Mouse (Mus musculus): ENCODE results near the gene Vkorc1l1.

DNA sequence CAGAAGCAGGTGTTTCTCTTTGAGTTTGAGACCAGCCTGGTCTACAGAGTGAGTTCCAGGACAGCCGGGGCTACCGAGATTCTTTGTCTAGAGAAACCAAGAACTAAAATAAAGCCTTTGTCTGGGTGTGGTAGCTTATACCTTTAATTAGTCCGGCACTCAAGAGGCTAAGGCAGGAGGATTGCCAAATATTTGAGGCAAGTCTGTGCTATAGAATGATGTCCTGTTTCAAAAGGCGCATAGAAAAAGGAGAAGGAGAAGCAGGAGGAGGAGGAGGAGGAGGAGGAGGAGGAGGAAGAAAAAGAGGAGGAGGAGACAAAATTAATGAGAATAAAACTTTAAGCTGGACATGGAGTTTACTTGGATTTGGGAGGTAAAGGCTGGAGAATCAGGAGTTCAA, 21.5 kb downstream of the Vkorc1l1 start:
- TF ChIP-seq CTCF (IDR thresholded peaks at IDR 0.05; ENCODE audit: borderline replicate concordance, insufficient read depth, low read depth, low read length) = no peak
- TF ChIP-seq POLR2A (IDR thresholded peaks at IDR 0.05; ENCODE audit: borderline replicate concordance, insufficient read depth, low read length) = no peak

All from cerebellum, adult 2 months (tissue).